Mouse (Mus musculus) heart, postnatal 0 days (tissue): ENCODE measurements around the gene Fosl1. TPM values are rescaled to one million over a fixed set of nuclear protein-coding genes. Genes with fewer than 3 reads are reported as not detected.
A peak's percentile ranks its signal among the peaks of the same experiment; 100 is the strongest.
"Not testable (repeated sequence)": the region's sequence is repeated elsewhere in the genome, so short reads cannot be mapped to it uniquely, and the experiment has no call there.

Experiments
- ATAC-seq: fragments of 200-750 bp; cut with Nextera tagmentation; 2 replicates; pipeline ENCODE4 v1.8.0; 2017; ENCODE audit warnings: low read depth, moderate number of reproducible peaks, moderate library complexity; ENCODE audit not compliant: insufficient read depth
- DNase-seq: peaks from one replicate; pipeline ENCODE4 v3.0.0-alpha.2; 2016; ENCODE audit warnings: low spot score
- H3K27ac ChIP-seq: fragments of 300-500 bp; sonication (generic); 2 replicates; pipeline ENCODE4 v1.5.1; 2014; ENCODE audit warnings: low read depth, mild to moderate bottlenecking
- H3K27me3 ChIP-seq: fragments of 300-500 bp; sonication (generic); 2 replicates; pipeline ENCODE4 v1.6.1; 2014; ENCODE audit warnings: low read length, mixed read lengths; ENCODE audit not compliant: control insufficient read depth, insufficient read depth
- H3K36me3 ChIP-seq: fragments of 300-500 bp; sonication (generic); replicated peaks from 2 replicates; pipeline ENCODE4 v1.6.1; 2014; ENCODE audit warnings: low read length, mixed read lengths; ENCODE audit not compliant: control insufficient read depth, insufficient read depth
- H3K4me1 ChIP-seq: fragments of 300-500 bp; sonication (generic); 2 replicates; pipeline ENCODE4 v1.6.1; 2014; ENCODE audit warnings: antibody characterized with exemption; ENCODE audit not compliant: control insufficient read depth, insufficient read depth
- H3K4me2 ChIP-seq: fragments of 300-500 bp; sonication (generic); 2 replicates; pipeline ENCODE4 v1.6.1; 2014; ENCODE audit warnings: low read depth, mild to moderate bottlenecking, low read length, moderate library complexity
- H3K4me3 ChIP-seq: fragments of 300-500 bp; sonication (generic); 2 replicates; pipeline ENCODE4 v1.5.1; 2014; ENCODE audit warnings: low read depth, low read length
- H3K9ac ChIP-seq: fragments of 300-500 bp; sonication (generic); replicated peaks from 2 replicates; pipeline ENCODE4 v1.6.1; 2014; ENCODE audit warnings: low read depth, low read length, mixed read lengths
- H3K9me3 ChIP-seq: fragments of 300-500 bp; sonication (generic); replicated peaks from 2 replicates; pipeline ENCODE4 v1.6.1; 2016; ENCODE audit warnings: low read length; ENCODE audit not compliant: control insufficient read depth
- CTCF ChIP-seq: IDR thresholded peaks from 2 replicates; pipeline ENCODE4 v1.5.1; 2016; ENCODE audit warnings: antibody characterized with exemption, control low read depth, low read depth
- EP300 ChIP-seq: IDR thresholded peaks from 2 replicates; pipeline ENCODE4 v1.6.1; 2016; ENCODE audit warnings: antibody characterized with exemption, low read depth
- WGBS: fragments of 180-500 bp; shearing (Covaris S2); extraction: QIAGEN DNeasy Blood & Tissue Kit; methylation state at CpG from one replicate; pipeline ENCODE4 v1.1.7; 2014; 5-methylcytosine and 5-hydroxymethylcytosine counted together
- polyA plus RNA-seq: library from polyadenylated mRNA; unstranded; fragments of >200 nt; fragmentation: Nextera tagmentation; extraction: Ambion mirVana; gene quantifications from 2 replicates; pipeline ENCODE4 v1.2.1, GENCODE M21; 2015
- total RNA-seq: library from RNA; depleted of rRNA; stranded (reverse); fragments of >200 nt; gene quantifications from 2 replicates; pipeline ENCODE4 v1.2.3, GENCODE M21; 2014; ENCODE audit warnings: low replicate concordance

Gene Fosl1
- total and polyA plus RNA-seq, 2 experiments from 2014 or later = 0.12 TPM; not detected in 1

DNA sequence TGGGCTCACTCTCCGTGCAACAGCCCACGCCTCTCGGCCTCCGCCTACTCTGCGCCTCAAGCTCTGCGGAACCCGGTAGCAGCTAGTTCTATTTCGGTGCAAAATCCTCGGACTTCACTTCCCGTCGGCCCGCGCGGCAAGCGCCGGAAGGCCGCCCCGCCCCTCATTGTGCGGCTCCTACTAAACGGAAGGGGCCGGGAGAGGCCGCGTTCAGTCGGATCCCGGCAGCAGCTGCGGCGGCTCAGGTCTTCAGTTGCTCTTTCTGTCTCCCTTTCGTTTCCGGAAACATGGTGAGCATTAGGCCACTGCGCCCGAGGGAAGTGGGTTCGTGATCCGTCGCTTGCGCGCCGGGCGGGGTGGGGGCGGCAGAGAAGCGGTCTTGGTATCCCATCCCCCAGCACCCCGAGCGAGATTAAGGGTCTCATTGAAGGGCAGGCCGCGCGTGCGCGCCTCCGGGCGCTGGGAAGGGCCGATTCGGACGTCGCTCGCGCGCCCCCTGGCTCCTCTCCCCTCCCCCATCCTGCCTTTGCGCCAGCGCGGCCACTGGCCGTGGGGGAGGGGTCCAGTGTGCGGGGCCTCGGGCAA lies 43.1 kb downstream of the Fosl1 start, which contains the start of gene Cfl1:
Cfl1 (plus strand) TSS at position 143 of the 585 bp plus-strand sequence.
- ATAC-seq = peak; percentile 62
- peak within 1 kb of the TSS; percentile 77 for H3K4me2 ChIP-seq

DNA sequence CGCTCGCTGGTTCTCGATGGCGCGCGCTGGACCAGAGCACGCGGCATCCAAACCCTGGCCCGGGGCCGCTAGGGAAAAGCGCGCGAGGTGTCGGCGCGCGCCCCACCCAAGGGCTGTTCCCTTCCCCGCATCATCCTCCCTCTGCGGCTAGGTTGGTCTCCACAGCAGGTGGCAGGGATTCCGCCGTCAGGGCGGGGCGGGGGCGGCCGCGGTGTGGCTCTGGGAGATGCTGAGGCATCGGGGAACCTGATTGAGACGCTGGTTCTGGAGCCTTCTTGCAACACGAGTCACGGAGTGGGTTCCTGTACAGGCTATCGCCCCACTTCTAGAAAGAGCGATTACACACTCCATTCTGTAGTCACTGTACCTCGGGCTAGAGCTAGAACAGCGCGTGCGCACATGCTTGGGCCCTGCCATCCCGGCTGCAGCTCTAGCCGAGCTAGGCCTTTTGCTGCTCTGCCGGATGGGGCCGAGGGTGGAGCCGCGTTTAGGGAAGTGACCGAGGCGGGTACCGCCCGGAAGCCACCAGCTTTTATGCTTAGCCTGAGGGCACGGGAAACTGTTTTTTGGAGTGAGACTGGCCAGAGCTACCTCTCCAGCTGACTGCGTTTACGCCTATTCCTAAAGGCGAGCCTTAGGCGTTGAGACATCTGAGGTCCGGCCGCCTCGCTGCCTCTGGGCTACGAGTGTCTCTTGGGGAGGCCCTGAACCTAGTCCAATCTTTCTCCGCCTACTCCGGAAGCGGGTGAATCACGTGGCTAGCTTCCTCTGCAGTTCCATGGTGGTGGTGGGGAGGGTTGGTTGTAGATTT lies 43.8 kb downstream of the Fosl1 start:
- Histone ChIP-seq H3K4me1 (peaks cover 17% of the 10 kb centered on the region; the same call in 1 of the 2 replicates), H3K36me3 (peaks cover 40% of the 10 kb centered on the region), H3K27me3 (no peaks in the 10 kb centered on the region), H3K4me2 (peak overlapping the region; percentile 77), H3K9ac (peak overlapping the region; percentile 95), H3K4me3 (peak overlapping the region; percentile 98), H3K9me3 (no peaks in the 10 kb centered on the region), H3K27ac (peak overlapping the region; percentile 100)
- peak; percentile 86 for DNase-seq
- peak; percentile 13 for ATAC-seq
- under 1% methylated on average over 57 of the region's 59 CpGs for WGBS
- TF ChIP-seq EP300 = peak; percentile 90
- no peak for TF ChIP-seq CTCF

More for the DNA sequence above, 43.1 kb downstream of the Fosl1 start, which contains the start of gene Cfl1:
- H3K9me3 ChIP-seq = no peaks in the 10 kb centered on the region
- H3K4me3 ChIP-seq = peak within 1 kb of the TSS; percentile 98
- H3K27ac ChIP-seq = peak within 1 kb of the TSS; percentile 100
- H3K9ac ChIP-seq = peak within 1 kb of the TSS; percentile 95
- H3K27me3 ChIP-seq = no peaks in the 10 kb centered on the region
- TF ChIP-seq CTCF = no peak; the same call in 1 of the 2 replicates
- peak; percentile 79; the same call in 1 of the 2 replicates for TF ChIP-seq EP300
- peaks cover 17% of the 10 kb centered on the region; the same call in 1 of the 2 replicates for H3K4me1 ChIP-seq
- peaks cover 40% of the 10 kb centered on the region for H3K36me3 ChIP-seq
- WGBS = under 1% methylated on average over 61 of the region's 62 CpGs
- DNase-seq = peak; percentile 96

DNA sequence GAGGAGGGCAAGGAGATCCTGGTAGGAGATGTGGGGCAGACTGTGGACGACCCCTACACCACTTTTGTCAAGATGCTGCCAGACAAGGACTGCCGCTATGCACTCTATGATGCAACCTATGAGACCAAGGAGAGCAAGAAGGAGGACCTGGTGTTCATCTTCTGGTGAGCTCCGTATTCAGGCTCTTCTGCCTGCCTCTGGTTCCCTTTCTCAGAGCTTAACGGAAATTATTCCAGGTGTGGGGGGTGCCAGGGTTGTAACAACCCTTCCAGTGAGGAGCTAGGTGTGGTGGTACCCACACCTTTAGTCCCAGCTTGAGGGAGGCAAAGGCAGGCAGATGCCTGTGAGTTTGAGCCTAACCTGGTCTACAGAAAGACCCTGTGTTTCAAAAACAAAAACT lies 45.3 kb downstream of the Fosl1 start:
- ATAC-seq (no peak), DNase-seq (no peak)
- H3K27me3 ChIP-seq = no peaks in the 10 kb centered on the region
- H3K4me1 ChIP-seq = peaks cover 8% of the 10 kb centered on the region; the same call in 1 of the 2 replicates
- H3K27ac ChIP-seq = no peak overlapping the region
- 54% methylated on average over 4 of the region's 4 CpGs for WGBS
- no peak overlapping the region for H3K9ac ChIP-seq
- TF ChIP-seq CTCF (no peak), EP300 (no peak)
- H3K36me3 ChIP-seq = peaks cover 50% of the 10 kb centered on the region
- no peaks in the 10 kb centered on the region for H3K9me3 ChIP-seq
- H3K4me2 ChIP-seq = no peak overlapping the region
- H3K4me3 ChIP-seq = no peak overlapping the region

DNA sequence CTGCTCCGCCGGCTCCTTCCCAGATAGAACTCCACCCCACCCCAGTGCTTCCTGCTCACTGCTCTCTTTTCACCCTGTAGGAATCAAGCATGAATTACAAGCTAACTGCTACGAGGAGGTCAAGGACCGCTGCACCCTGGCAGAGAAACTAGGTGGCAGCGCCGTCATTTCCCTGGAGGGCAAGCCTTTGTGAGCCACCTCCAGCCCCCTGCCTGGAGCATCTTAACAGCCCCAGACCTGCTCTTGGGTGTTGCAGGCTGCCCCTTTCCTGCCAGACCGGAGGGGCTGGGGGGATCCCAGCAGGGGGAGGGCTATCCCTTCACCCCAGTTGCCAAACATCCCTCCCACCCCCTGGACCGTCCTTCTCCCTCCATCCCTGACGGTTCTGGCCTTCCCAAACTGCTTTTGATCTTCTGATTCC lies 46.0 kb downstream of the Fosl1 start:
- not testable (repeated sequence) for H3K27me3 ChIP-seq
- H3K36me3 ChIP-seq = peaks cover 56% of the 10 kb centered on the region

DNA sequence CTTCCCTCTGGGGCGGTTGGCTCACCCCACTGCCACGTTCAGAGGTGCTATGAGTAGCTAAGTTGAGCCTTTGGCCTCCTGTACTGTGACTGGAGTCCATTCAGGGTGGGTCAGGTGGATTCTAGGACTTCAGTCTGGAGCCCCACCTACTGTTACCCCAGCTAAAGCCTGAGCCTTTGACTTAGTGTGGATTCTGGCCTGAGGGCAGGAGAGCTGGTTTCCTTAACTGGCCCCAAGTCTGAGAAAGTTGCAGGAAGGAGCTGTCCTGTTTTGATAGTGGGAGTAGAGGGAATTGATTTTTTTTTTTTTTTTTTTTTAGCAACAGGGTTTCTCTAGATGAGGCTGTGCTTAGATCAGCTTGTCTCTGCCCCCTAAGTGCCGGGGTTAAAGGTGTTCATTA lies 47.0 kb downstream of the Fosl1 start:
- no peak overlapping the region for H3K4me3 ChIP-seq
- no peak overlapping the region for H3K27ac ChIP-seq
- no peak for ATAC-seq
- no peaks in the 10 kb centered on the region for H3K9me3 ChIP-seq
- H3K4me1 ChIP-seq = peaks cover 7% of the 10 kb centered on the region; the same call in 1 of the 2 replicates
- H3K9ac ChIP-seq = no peak overlapping the region
- H3K4me2 ChIP-seq = no peak overlapping the region
- WGBS = 71% methylated on average over 3 of the region's 3 CpGs
- no peak for DNase-seq
- peaks cover 56% of the 10 kb centered on the region for H3K36me3 ChIP-seq
- no peaks in the 10 kb centered on the region for H3K27me3 ChIP-seq
- no peak for TF ChIP-seq CTCF
- TF ChIP-seq EP300 = no peak

More for the DNA sequence above, 46.0 kb downstream of the Fosl1 start:
- not testable (repeated sequence) for H3K9ac ChIP-seq, ATAC-seq, H3K4me2 ChIP-seq, H3K9me3 ChIP-seq, H3K4me1 ChIP-seq, DNase-seq, H3K27ac ChIP-seq, H3K4me3 ChIP-seq
- WGBS = 59% methylated on average over 9 of the region's 9 CpGs
